Mouse (Mus musculus): ENCODE data around the gene Fuca2.

DNA sequence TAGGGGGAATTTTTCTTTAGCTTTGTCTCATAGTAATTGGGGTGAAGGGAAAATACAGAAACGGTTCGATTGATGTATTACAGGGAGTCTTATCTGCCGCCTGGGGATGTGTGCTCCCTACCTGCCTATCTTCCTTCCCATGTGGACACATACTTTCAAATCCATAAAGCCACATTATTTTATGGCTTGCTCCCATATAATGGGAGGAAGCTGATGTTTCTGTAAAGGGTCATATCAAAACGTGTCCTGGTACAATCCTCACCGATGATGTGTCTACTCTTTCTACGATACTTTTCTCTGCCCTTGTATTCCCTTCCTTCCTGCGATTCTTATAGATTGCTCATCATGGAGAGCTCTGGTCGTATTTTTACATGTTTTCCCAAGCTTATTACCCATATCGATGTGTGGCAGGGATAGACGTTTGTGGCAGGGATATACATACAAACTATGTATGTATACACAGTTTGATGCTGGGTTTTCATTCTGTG lies 54.2 kb downstream of the Fuca2 start:
- TF ChIP-seq CTCF (IDR thresholded peaks at IDR 0.05; ENCODE audit: extremely low read depth, insufficient read depth, low read length): no peak
- TF ChIP-seq POLR2A (IDR thresholded peaks at IDR 0.05; ENCODE audit: extremely low read depth, insufficient read depth, low read length): no peak
